Mouse (Mus musculus) c-Kit-negative CD71-positive TER-119-positive erythroid progenitor cells, embryonic 14.5 days (primary cell): ENCODE results near the gene Rgs9.

Experiments used
- DNase-seq: peaks from one replicate; pipeline ENCODE4 v3.0.0-alpha.2; 2013; ENCODE audit warnings: low read depth, low spot score

Gene Rgs9

GRCm38 (mm10) chr11:109240126-109240525 is 57.8 kb downstream of the Rgs9 start:
- DNase-seq, result no peak

- DNase-seq, result no peak
Observed at GRCm38 (mm10) chr11:109238671-109239070, 59.3 kb downstream of the Rgs9 start.

- DNase-seq, result no peak
Observed at GRCm38 (mm10) chr11:109237796-109238195, 60.1 kb downstream of the Rgs9 start.

GRCm38 (mm10) chr11:109233627-109234026 is 64.3 kb downstream of the Rgs9 start:
- DNase-seq, result peak; percentile 4

GRCm38 (mm10) chr11:109232811-109233210 is 65.1 kb downstream of the Rgs9 start:
- DNase-seq, result no peak

- DNase-seq, result no peak
Observed at GRCm38 (mm10) chr11:109227139-109227538, 70.8 kb downstream of the Rgs9 start.

GRCm38 (mm10) chr11:109221209-109222007 is 76.5 kb downstream of the Rgs9 start:
- DNase-seq, result no peak

GRCm38 (mm10) chr11:109218722-109219430 is 79.1 kb downstream of the Rgs9 start:
- no peak for DNase-seq

GRCm38 (mm10) chr11:109217827-109218536 is 79.9 kb downstream of the Rgs9 start:
- DNase-seq, result no peak

- DNase-seq, result no peak
Observed at GRCm38 (mm10) chr11:109210772-109211171, 87.2 kb downstream of the Rgs9 start.

- no peak for DNase-seq
Observed at GRCm38 (mm10) chr11:109210341-109210740, 87.6 kb downstream of the Rgs9 start.

GRCm38 (mm10) chr11:109206732-109207131 is 91.2 kb downstream of the Rgs9 start:
- DNase-seq, result no peak

- no peak for DNase-seq
Observed at GRCm38 (mm10) chr11:109206028-109206427, 91.9 kb downstream of the Rgs9 start.

- DNase-seq, result no peak
Observed at GRCm38 (mm10) chr11:109199612-109200293, 98.2 kb downstream of the Rgs9 start.

- DNase-seq, result peak; percentile 3
Observed at GRCm38 (mm10) chr11:109192673-109193557, 105.0 kb downstream of the Rgs9 start.

GRCm38 (mm10) chr11:109188235-109188634 is 109.7 kb downstream of the Rgs9 start:
- DNase-seq, result no peak

- DNase-seq, result no peak
Observed at GRCm38 (mm10) chr11:109187631-109188184, 110.2 kb downstream of the Rgs9 start.

GRCm38 (mm10) chr11:109181118-109181517 is 116.8 kb downstream of the Rgs9 start:
- DNase-seq, result no peak

GRCm38 (mm10) chr11:109180290-109180689 is 117.6 kb downstream of the Rgs9 start:
- no peak for DNase-seq

GRCm38 (mm10) chr11:109178788-109179518 is 119.0 kb downstream of the Rgs9 start:
- no peak for DNase-seq
